Mouse (Mus musculus) ES-E14 (cell line): Measurements from ENCODE around the gene Gm38119.
"Not testable (repeated sequence)": the region's sequence is repeated elsewhere in the genome, so short reads cannot be mapped to it uniquely, and the experiment has no call there.

Experiments used
- HCFC1 ChIP-seq: IDR thresholded peaks from 2 replicates; pipeline ENCODE4 v1.6.1; 2012; ENCODE audit warnings: low read length, inconsistent platforms, borderline replicate concordance; ENCODE audit not compliant: insufficient read depth
- MAFK ChIP-seq: IDR thresholded peaks from 2 replicates; pipeline ENCODE4 v1.6.1; 2014; ENCODE audit warnings: mild to moderate bottlenecking, low read depth, low read length, inconsistent platforms; ENCODE audit not compliant: insufficient read depth
- ZC3H11A ChIP-seq: IDR thresholded peaks from 2 replicates; pipeline ENCODE4 v1.6.1; 2012; ENCODE audit warnings: low read depth, mild to moderate bottlenecking, inconsistent platforms, low read length, borderline replicate concordance
- ZNF384 ChIP-seq: IDR thresholded peaks from 2 replicates; pipeline ENCODE4 v1.6.1; 2012; ENCODE audit warnings: low read depth, low read length, inconsistent platforms

- TF ChIP-seq HCFC1, ZC3H11A, MAFK, ZNF384: not testable (repeated sequence)
These were observed 49.7 kb downstream of the Gm38119 start for GRCm38 (mm10) chr3:92689154-92689553.
